Mouse (Mus musculus): ENCODE results near the gene Osbpl3.

GRCm38 (mm10) chr6:50419518-50420290 is 36.3 kb downstream of the Osbpl3 start:
- TF ChIP-seq CTCF (IDR thresholded peaks at IDR 0.05; ENCODE audit: low read depth) (no peak), EP300 (optimal IDR thresholded peaks at IDR 0.05) (no peak)

Measured in stomach, postnatal 0 days (tissue).